Mouse (Mus musculus) adrenal gland, postnatal 0 days (tissue): ENCODE data around the gene Gm10338. TPM values are rescaled to one million over a fixed set of nuclear protein-coding genes. Genes with fewer than 3 reads are reported as not detected.

Experiments used
- polyA plus RNA-seq: library from polyadenylated mRNA; unstranded; fragments of >200 nt; fragmentation: Nextera tagmentation; extraction: Ambion mirVana; gene quantifications from 2 replicates; pipeline ENCODE4 v1.2.1, GENCODE M21; 2015

Gene Gm10338
- polyA plus RNA-seq, result not detected in 2 replicates

DNA sequence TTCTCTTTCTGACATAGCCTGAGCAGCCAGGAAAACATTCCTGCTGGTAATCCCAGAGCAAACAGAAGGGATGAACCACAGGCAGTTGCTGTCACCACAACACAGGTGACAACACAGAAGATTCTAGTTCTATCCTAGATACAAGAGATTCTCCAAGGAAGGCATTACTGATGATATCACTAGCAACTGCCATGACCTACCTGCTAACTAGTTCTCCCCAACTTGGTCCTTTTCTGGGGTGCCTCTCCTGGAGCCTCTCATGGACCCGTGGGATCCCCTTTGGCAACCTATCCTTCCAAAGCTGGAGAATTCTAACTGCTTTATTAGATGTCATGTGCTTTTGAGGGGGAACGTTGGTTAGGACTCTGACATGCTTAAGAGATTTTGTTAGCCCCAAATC, at the start of gene Gm10338:
Gene Gm10338 (minus strand): TSS at position 101 of the 400 bp plus-strand sequence.

DNA sequence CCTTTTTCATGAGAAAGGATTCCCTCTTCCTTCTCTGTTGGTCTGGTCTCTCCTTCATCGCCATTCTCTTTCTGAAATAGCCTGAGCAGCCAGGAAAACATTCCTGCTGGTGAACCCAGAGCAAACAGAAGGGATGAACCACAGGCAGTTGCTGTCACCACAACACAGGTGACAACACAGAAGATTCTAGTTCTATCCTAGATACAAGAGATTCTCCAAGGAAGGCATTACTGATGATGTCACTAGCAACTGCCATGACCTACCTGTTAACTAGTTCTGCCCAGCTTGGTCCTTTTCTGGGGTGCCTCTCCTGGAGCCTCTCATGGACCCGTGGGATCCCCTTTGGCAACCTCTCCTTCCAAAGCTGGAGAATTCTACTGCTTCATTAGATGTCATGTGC, 48.5 kb upstream of the Gm10338 start, which contains the start of gene Gm10128:
Gene Gm10128 (minus strand): TSS at position 101 of the 400 bp plus-strand sequence.

DNA sequence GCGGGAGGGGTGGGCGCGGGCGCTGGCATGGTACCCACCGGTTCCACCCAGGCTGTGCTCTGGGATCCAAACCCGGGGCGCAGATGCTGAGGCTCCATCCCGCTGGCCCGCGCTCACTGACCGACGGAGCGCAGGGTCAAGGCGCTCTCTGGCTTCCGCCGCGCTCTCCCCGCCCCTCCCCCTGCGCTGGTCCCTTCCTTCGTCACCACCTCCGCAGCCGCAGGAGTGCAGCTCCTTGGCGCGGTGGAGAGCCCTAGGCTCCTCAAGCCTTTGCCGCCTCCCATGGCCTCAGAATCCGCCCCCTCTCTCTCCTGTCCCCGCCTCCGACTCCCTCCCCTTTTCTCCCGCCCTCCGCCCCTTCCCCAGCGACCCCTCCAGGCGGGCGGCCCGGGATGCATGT, 27.0 kb downstream of the Gm10338 start, which contains the start of gene Gm3558:
Gene Gm3558 (minus strand): TSS at position 185 of the 400 bp plus-strand sequence.

Other genes with a start within 250 kb of the Gm10338 start
- not detected in 2 replicates for gene Gm8374, start 230.5 kb downstream of the Gm10338 start, polyA plus RNA-seq
- not detected in 2 replicates for gene Gm3755, start 144.7 kb downstream of the Gm10338 start, polyA plus RNA-seq
- gene Gm3752, start 111.8 kb downstream of the Gm10338 start, polyA plus RNA-seq, result 0.33 and 0.79 TPM in 2 replicates
- 0.43 and 0.50 TPM in 2 replicates for gene Gm3558, start 27.0 kb downstream of the Gm10338 start, polyA plus RNA-seq
- gene Gm10128, start 48.4 kb upstream of the Gm10338 start, polyA plus RNA-seq, result not detected in 2 replicates
- not detected in 2 replicates for gene Gm26661, start 196.0 kb upstream of the Gm10338 start, polyA plus RNA-seq
- gene Flnb, start 222.4 kb upstream of the Gm10338 start, polyA plus RNA-seq, result 6.7 and 8.1 TPM in 2 replicates